8 mouse cellular contexts compared by ENCODE assay signal in genomic region chr8:123235520-123236497, GRCm38 (mm10). TPM values are rescaled to one million over a fixed set of nuclear protein-coding genes. Genes with fewer than 3 reads are reported as not detected.
A peak's percentile ranks its signal among the peaks of the same experiment; 100 is the strongest.
DNase-seq lines count a peak whose midpoint lies in the region; ATAC-seq lines count a peak whose summit lies in the region.

Gene Spata2l, minus strand, starts transcription at chr8:123236233.

- peak; percentile 93 for DNase-seq in adrenal gland, adult 2 months
- peak; percentile 79 for DNase-seq in embryo, embryonic 11.5 days (ENCODE audit: low read depth, low spot score)
- peak; percentile 82 for DNase-seq in gastrocnemius, postnatal 25 days
- peak; percentile 88 to 89 for DNase-seq in left cerebral cortex, postnatal 14 days (ENCODE audit: low spot score in 2 of 2)
- DNase-seq in right cerebral cortex, postnatal 25 days, result peak; percentile 87
- peak; percentile 84 to 89 for DNase-seq in urinary bladder, postnatal 36 days (ENCODE audit: low spot score in 2 of 2)

- peak; percentile 99 for ATAC-seq in inflammation-experienced regulatory T-cells, adult 6 months
- peak; percentile 87 for ATAC-seq in megakaryocyte-erythroid progenitor cell, adult 5-6 weeks (replicated peaks; ENCODE audit: low FRiP score, low TSS enrichment, poor library complexity, severe bottlenecking)

- intact Hi-C loops in left cerebral cortex, postnatal 14 days (cut with DNase I), result no loop called here

RNA-seq across cellular contexts. Expression of gene Spata2l, which starts in this region (rescaled TPM):
- 10 to 100 TPM; 12.3 to 15.6 TPM for total RNA-seq in adrenal gland, adult 2 months (2021)
- polyA plus RNA-seq in adrenal gland, adult 2 months (2012; rRNA removed), result 37.1 and 62.5 TPM in 2 replicates
- 1 to 10 TPM; 1.4 to 1.5 TPM for total RNA-seq in gastrocnemius, postnatal 25 days (2021)
- 1 to 10 TPM; 6.3 to 7.7 (median 6.5) TPM for polyA plus RNA-seq in inflammation-experienced regulatory T-cells, adult 6 months (2017; shearing (Covaris generic))
- total RNA-seq in left cerebral cortex, postnatal 14 days (2021), result 100 to 1,000 TPM; 125 to 142 TPM
- 1.8 and 1.9 TPM in 2 replicates for total RNA-seq in megakaryocyte-erythroid progenitor cell, adult 5-6 weeks (2014; fragmentation: Nextera tagmentation)
- 0.27 TPM in 1 of 2 replicates, not detected in the other for total RNA-seq in megakaryocyte-erythroid progenitor cell, adult 5-6 weeks (2017)

Comparison
In these comparisons a context has a peak if more than half of its experiments do, and no peak if none do; other contexts are left out.
1. Peak in every context shown above with its lines: DNase-seq and ATAC-seq.
2. RNA of gene Spata2l (total RNA-seq): 125 to 142 TPM in left cerebral cortex, postnatal 14 days; 12.3 to 15.6 TPM in adrenal gland, adult 2 months, 0.27 to 1.9 TPM in megakaryocyte-erythroid progenitor cell, adult 5-6 weeks and 1.4 to 1.5 TPM in gastrocnemius, postnatal 25 days; every median in the first group is over 4 times any median in the second.